Mouse (Mus musculus) forebrain, embryonic 14.5 days (tissue): Measurements from ENCODE around the gene Notch4. TPM values are rescaled to one million over a fixed set of nuclear protein-coding genes. Genes with fewer than 3 reads are reported as not detected.

Source experiments
- ATAC-seq: fragments of 200-750 bp; cut with Nextera tagmentation; 2 replicates; pipeline ENCODE4 v1.8.0; 2017; ENCODE audit warnings: mild to moderate bottlenecking, moderate library complexity
- DNase-seq: peaks from one replicate; pipeline ENCODE4 v3.0.0-alpha.2; 2015; ENCODE audit warnings: low spot score
- H3K27ac ChIP-seq: fragments of 300-500 bp; sonication (generic); 2 replicates; pipeline ENCODE4 v1.5.1; 2014; ENCODE audit warnings: low read depth, mild to moderate bottlenecking, control low read depth, low read length, moderate library complexity
- H3K27me3 ChIP-seq: fragments of 300-500 bp; sonication (generic); replicated peaks from 2 replicates; pipeline ENCODE4 v1.6.1; 2014; ENCODE audit warnings: low read length, control low read depth, mixed read lengths; ENCODE audit not compliant: control insufficient read depth, insufficient read depth
- H3K36me3 ChIP-seq: fragments of 300-500 bp; sonication (generic); 2 replicates; pipeline ENCODE4 v1.6.1; 2014; ENCODE audit warnings: low read length, control low read depth; ENCODE audit not compliant: control insufficient read depth, insufficient read depth
- H3K4me1 ChIP-seq: fragments of 300-500 bp; sonication (generic); 2 replicates; pipeline ENCODE4 v1.6.1; 2014; ENCODE audit warnings: antibody characterized with exemption, low read length, control low read depth; ENCODE audit not compliant: control insufficient read depth, insufficient read depth
- H3K4me2 ChIP-seq: fragments of 300-500 bp; sonication (generic); 2 replicates; pipeline ENCODE4 v1.6.1; 2014; ENCODE audit warnings: mild to moderate bottlenecking, control low read depth, low read length
- H3K4me3 ChIP-seq: fragments of 300-500 bp; sonication (generic); 2 replicates; pipeline ENCODE4 v1.5.1; 2014; ENCODE audit warnings: low read depth, low read length, control low read depth
- H3K9ac ChIP-seq: fragments of 300-500 bp; sonication (generic); 2 replicates; pipeline ENCODE4 v1.6.1; 2014; ENCODE audit warnings: mild to moderate bottlenecking, low read length, control low read depth, moderate library complexity
- H3K9me3 ChIP-seq: fragments of 300-500 bp; sonication (generic); replicated peaks from 2 replicates; pipeline ENCODE4 v1.6.1; 2016; ENCODE audit warnings: low read length, control low read depth, mixed read lengths; ENCODE audit not compliant: control insufficient read depth
- WGBS: fragments of 180-500 bp; shearing (Covaris S2); extraction: QIAGEN DNeasy Blood & Tissue Kit; methylation state at CpG from one replicate; pipeline ENCODE4 v1.1.7; 2014; 5-methylcytosine and 5-hydroxymethylcytosine counted together
- polyA plus RNA-seq: library from polyadenylated mRNA; unstranded; fragments of >200 nt; fragmentation: Nextera tagmentation; extraction: Ambion mirVana; gene quantifications from 2 replicates; pipeline ENCODE4 v1.2.1, GENCODE M21; 2014

Notch4 gene
- polyA plus RNA-seq, 1 experiment from 2014 or later, result 6.0 TPM

DNA sequence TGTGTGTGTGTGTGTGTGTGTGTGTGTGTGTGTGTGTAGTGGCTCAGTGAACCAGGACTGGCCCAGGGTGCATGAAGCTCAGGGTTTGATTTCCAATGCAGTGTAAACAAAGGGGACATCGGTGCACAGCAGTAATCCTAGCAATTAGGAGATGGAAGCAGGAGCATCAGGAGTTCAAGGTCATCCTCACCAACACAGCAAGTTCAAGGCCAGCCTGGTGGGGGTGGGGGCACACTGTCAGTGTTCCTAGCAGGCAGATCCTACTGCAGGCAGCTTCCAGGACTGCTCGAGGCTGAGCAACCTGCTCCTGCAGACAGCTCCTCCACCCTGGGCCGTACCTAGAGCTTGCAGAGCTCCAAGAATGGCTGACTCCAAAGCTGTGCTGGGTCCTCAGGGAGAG, 1.5 kb upstream of the Notch4 start:
- H3K27me3 ChIP-seq, result no peaks in the 10 kb centered on the region
- H3K4me2 ChIP-seq, result no peak overlapping the region
- H3K4me3 ChIP-seq, result no peak overlapping the region
- no peak overlapping the region for H3K27ac ChIP-seq
- DNase-seq (no peak), ATAC-seq (no peak)
- WGBS, result 65% methylated on average over 3 of the region's 3 CpGs
- no peak overlapping the region for H3K9ac ChIP-seq
- no peaks in the 10 kb centered on the region for H3K36me3 ChIP-seq
- H3K9me3 ChIP-seq, result no peaks in the 10 kb centered on the region
- no peaks in the 10 kb centered on the region for H3K4me1 ChIP-seq

DNA sequence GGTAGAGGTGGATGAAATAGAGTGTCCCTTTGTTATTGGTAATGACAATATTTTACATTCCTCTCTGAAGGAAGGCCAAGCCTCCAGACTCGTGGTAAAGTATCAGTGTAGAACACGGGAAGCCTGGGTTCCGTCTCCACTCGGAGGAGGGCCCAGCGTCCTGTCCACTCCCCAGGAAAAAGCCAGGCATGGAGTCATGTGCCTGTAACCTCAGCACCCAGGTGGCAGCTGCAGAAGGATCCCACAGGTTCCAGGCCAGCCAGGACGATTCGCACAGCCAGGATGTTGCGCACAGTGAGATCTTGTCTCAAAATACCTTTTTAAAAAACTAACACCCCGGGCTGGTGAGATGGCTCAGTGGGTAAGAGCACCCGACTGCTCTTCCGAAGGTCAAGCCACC, 714 bp upstream of the Notch4 start:
- ATAC-seq (no peak), DNase-seq (no peak)
- no peak overlapping the region for H3K4me2 ChIP-seq
- WGBS, result 79% methylated on average over 11 of the region's 11 CpGs
- no peak overlapping the region for H3K4me3 ChIP-seq
- no peak overlapping the region for H3K27ac ChIP-seq
- no peak overlapping the region for H3K9ac ChIP-seq
- H3K4me1 ChIP-seq, result no peaks in the 10 kb centered on the region
- H3K36me3 ChIP-seq, result no peaks in the 10 kb centered on the region
- no peaks in the 10 kb centered on the region for H3K27me3 ChIP-seq
- no peaks in the 10 kb centered on the region for H3K9me3 ChIP-seq

DNA sequence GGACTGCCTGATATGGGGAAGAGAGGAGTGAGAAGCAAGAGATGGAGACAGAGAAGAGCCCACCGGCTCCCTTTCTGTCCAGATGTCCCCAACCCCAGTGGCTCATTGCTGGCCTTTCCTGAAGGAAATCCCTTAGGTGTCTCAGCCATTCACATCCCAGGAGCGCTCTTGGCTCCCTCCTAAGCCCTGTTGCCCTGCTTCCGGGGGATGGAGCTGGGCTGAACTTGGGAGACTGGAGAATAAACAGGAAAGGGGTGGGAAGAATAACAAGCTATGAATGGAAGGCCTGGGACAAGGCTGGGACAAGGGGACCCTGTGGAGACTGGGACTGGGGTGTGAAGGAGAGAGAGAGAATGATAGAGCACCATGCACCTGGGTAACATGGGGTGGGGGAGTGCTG, 728 bp downstream of the Notch4 start:
- no peak overlapping the region for H3K9ac ChIP-seq
- H3K27ac ChIP-seq, result 0 out of 2 replicates have a peak overlapping the region, but pooled peaks have one; percentile 5
- H3K4me1 ChIP-seq, result no peaks in the 10 kb centered on the region
- H3K36me3 ChIP-seq, result no peaks in the 10 kb centered on the region
- WGBS, result 66% methylated on average over 3 of the region's 3 CpGs
- no peak overlapping the region for H3K4me2 ChIP-seq
- no peak for DNase-seq
- no peak overlapping the region for H3K4me3 ChIP-seq
- no peak for ATAC-seq
- no peaks in the 10 kb centered on the region for H3K27me3 ChIP-seq
- H3K9me3 ChIP-seq, result no peaks in the 10 kb centered on the region

- no peaks in the 10 kb centered on the region for H3K27me3 ChIP-seq
- no peaks in the 10 kb centered on the region for H3K4me1 ChIP-seq
- H3K36me3 ChIP-seq, result no peaks in the 10 kb centered on the region
- H3K9ac ChIP-seq, result no peak overlapping the region
- no peak overlapping the region for H3K27ac ChIP-seq
- ATAC-seq (no peak), DNase-seq (no peak)
- no peaks in the 10 kb centered on the region for H3K9me3 ChIP-seq
- WGBS, result 69% methylated on average over 9 of the region's 9 CpGs
- H3K4me2 ChIP-seq, result no peak overlapping the region
- H3K4me3 ChIP-seq, result no peak overlapping the region
Measured at GRCm38 (mm10) chr17:34567311-34567710, 3.2 kb downstream of the Notch4 start.

DNA sequence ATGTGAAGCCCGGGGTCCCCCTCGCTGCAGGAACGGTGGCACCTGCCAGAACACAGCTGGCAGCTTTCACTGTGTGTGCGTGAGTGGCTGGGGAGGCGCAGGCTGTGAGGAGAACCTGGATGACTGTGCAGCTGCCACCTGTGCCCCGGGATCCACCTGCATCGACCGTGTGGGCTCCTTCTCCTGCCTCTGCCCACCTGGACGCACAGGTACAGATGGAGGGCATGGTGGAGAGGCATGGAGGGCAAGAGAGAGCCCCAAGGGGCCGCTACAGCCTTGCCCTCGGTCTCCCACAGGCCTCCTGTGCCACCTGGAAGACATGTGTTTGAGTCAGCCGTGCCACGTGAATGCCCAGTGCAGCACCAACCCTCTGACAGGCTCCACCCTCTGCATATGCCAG, 4.4 kb downstream of the Notch4 start:
- H3K27me3 ChIP-seq, result no peaks in the 10 kb centered on the region
- no peak overlapping the region for H3K27ac ChIP-seq
- no peak overlapping the region for H3K9ac ChIP-seq
- H3K36me3 ChIP-seq, result no peaks in the 10 kb centered on the region
- H3K4me3 ChIP-seq, result no peak overlapping the region
- H3K9me3 ChIP-seq, result no peaks in the 10 kb centered on the region
- ATAC-seq (no peak), DNase-seq (no peak)
- no peaks in the 10 kb centered on the region for H3K4me1 ChIP-seq
- H3K4me2 ChIP-seq, result no peak overlapping the region
- WGBS, result 74% methylated on average over 13 of the region's 13 CpGs

GRCm38 (mm10) chr17:34569919-34570318, 5.9 kb downstream of the Notch4 start:
- H3K4me1 ChIP-seq, result no peaks in the 10 kb centered on the region
- H3K36me3 ChIP-seq, result no peaks in the 10 kb centered on the region
- H3K27me3 ChIP-seq, result no peaks in the 10 kb centered on the region
- WGBS, result 69% methylated on average over 4 of the region's 4 CpGs
- no peak overlapping the region for H3K27ac ChIP-seq
- no peak overlapping the region for H3K9ac ChIP-seq
- no peaks in the 10 kb centered on the region for H3K9me3 ChIP-seq
- ATAC-seq (no peak), DNase-seq (no peak)
- no peak overlapping the region for H3K4me2 ChIP-seq
- H3K4me3 ChIP-seq, result no peak overlapping the region

DNA sequence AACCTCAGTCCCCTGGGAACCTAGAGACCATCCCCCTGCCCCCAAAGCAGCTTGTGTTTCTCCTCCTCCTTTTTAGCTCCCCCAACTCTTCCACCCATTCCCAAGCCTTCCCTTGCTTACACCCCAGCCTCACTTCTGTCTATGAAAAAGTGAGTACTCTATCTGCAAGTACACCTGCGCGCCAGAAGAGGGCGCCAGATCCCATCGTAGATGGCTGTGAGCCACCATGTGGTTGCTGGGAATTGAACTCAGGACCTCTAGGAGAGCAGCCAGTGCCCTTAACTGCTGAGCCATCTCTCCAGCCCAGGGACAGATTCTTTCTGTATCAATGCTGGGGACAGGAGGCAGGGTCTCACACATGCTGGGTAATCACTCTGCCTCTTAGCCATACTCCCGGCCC, 7.8 kb downstream of the Notch4 start:
- H3K9me3 ChIP-seq, result no peaks in the 10 kb centered on the region
- no peak for ATAC-seq
- 9% methylated on average over 5 of the region's 5 CpGs for WGBS
- no peak overlapping the region for H3K4me3 ChIP-seq
- H3K27me3 ChIP-seq, result no peaks in the 10 kb centered on the region
- no peak overlapping the region for H3K27ac ChIP-seq
- no peak overlapping the region for H3K4me2 ChIP-seq
- no peak for DNase-seq
- H3K9ac ChIP-seq, result no peak overlapping the region
- no peaks in the 10 kb centered on the region for H3K4me1 ChIP-seq
- no peaks in the 10 kb centered on the region for H3K36me3 ChIP-seq

- ATAC-seq (no peak), DNase-seq (no peak)
- 14% methylated on average over 15 of the region's 15 CpGs for WGBS
- no peaks in the 10 kb centered on the region for H3K9me3 ChIP-seq
- no peak overlapping the region for H3K9ac ChIP-seq
- no peaks in the 10 kb centered on the region for H3K4me1 ChIP-seq
- no peaks in the 10 kb centered on the region for H3K36me3 ChIP-seq
- no peak overlapping the region for H3K27ac ChIP-seq
- no peak overlapping the region for H3K4me3 ChIP-seq
- H3K27me3 ChIP-seq, result no peaks in the 10 kb centered on the region
- no peak overlapping the region for H3K4me2 ChIP-seq
Measured at GRCm38 (mm10) chr17:34572361-34572760, 8.3 kb downstream of the Notch4 start.

DNA sequence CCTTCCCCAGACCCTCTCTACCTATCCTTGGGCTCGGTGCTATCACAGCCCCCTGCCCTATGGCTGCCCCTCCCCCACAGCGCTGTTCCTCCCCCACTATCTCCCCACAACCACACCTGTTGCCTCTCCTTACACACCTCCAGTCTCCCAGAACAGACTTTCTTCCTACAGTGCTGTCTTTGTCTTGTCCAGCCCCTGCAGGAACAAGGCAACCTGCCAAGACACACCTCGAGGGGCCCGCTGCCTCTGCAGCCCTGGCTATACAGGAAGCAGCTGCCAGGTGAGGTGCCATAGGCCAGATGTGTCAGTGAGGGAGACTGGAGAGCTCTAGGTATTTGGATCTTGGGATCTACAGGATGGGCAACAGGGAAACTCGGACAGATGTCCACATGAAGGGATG, 12.5 kb downstream of the Notch4 start:
- H3K27ac ChIP-seq, result no peak overlapping the region
- DNase-seq, result no peak
- no peaks in the 10 kb centered on the region for H3K4me1 ChIP-seq
- no peak overlapping the region for H3K4me2 ChIP-seq
- H3K4me3 ChIP-seq, result no peak overlapping the region
- no peaks in the 10 kb centered on the region for H3K9me3 ChIP-seq
- no peaks in the 10 kb centered on the region for H3K36me3 ChIP-seq
- no peaks in the 10 kb centered on the region for H3K27me3 ChIP-seq
- WGBS, result 67% methylated on average over 5 of the region's 5 CpGs
- H3K9ac ChIP-seq, result no peak overlapping the region
- ATAC-seq, result no peak

DNA sequence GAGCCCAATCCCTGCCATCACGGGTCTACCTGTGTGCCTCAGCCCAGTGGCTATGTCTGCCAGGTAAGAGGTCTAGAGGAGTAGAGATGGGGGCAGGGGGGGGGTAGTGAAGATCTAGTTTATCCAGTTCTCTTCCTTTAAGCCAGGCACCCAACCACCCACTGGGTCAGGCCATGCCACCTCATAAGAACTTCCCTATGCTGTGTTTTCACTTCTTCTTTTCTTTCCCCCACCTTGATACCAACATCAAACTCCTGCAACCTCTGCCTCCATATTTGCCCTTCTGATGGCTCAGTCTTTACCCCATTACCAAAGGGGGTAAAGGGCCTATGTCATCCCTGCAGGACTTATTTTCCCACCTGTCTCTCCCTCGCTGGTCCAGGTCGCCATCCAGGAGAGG, 14.0 kb downstream of the Notch4 start:
- Histone ChIP-seq H3K27me3 (no peaks in the 10 kb centered on the region), H3K4me2 (no peak overlapping the region), H3K9ac (no peak overlapping the region), H3K36me3 (no peaks in the 10 kb centered on the region), H3K27ac (no peak overlapping the region), H3K4me3 (no peak overlapping the region), H3K4me1 (no peaks in the 10 kb centered on the region), H3K9me3 (no peaks in the 10 kb centered on the region)
- DNase-seq (no peak), ATAC-seq (no peak)
- 84% methylated on average over 3 of the region's 3 CpGs for WGBS
